In genomic region chr3:104909195-104909594, GRCm38 (mm10) we compare ENCODE assay signal across 16 mouse cellular contexts.
"Had no signal": no experiment of that assay in that cellular context is flagged by ENCODE, and none has a peak within 500 bp of the region (broad histone marks: within the 10 kb centered on the region; RNA-seq: fewer than 3 reads in every experiment).

No protein-coding gene starts in this region.

- H3K27ac ChIP-seq: neural tube, embryonic 13.5 days; neural tube, embryonic 15.5 days; stomach, embryonic 15.5 days; stomach, postnatal 0 days had no signal

- H3K9ac ChIP-seq: neural tube, embryonic 13.5 days; neural tube, embryonic 15.5 days; stomach, embryonic 15.5 days had no signal

- DNase-seq: retina, postnatal 1 day; right cerebral cortex, adult 18-20 months; right cerebral cortex, postnatal 14 days; right cerebral cortex, postnatal 25 days; right cerebral cortex, postnatal 4 days; spleen, adult 18-20 months; thymus, adult 18-20 months; thymus, adult 2 months; thymus, postnatal 14 days; thymus, postnatal 25 days; thymus, postnatal 36 days; thymus, postnatal 4 days had no signal

- H3K9me3 ChIP-seq: neural tube, embryonic 13.5 days; neural tube, embryonic 15.5 days; stomach, embryonic 15.5 days had no signal

- H3K27me3 ChIP-seq: neural tube, embryonic 13.5 days; neural tube, embryonic 15.5 days; stomach, embryonic 15.5 days had no signal

- H3K4me2 ChIP-seq: neural tube, embryonic 13.5 days; neural tube, embryonic 15.5 days; stomach, embryonic 15.5 days had no signal

- H3K4me3 ChIP-seq: neural tube, embryonic 13.5 days; neural tube, embryonic 15.5 days; stomach, embryonic 15.5 days had no signal

- H3K4me1 ChIP-seq: neural tube, embryonic 13.5 days; neural tube, embryonic 15.5 days; stomach, embryonic 15.5 days had no signal
